Mouse (Mus musculus) ES-E14 (cell line): ENCODE data around the gene Smco3.

Experiments used
- CHD2 ChIP-seq: IDR thresholded peaks from 2 replicates; pipeline ENCODE4 v1.6.1; 2014; ENCODE audit warnings: mild to moderate bottlenecking, low read depth, low read length, inconsistent platforms
- HCFC1 ChIP-seq: IDR thresholded peaks from 2 replicates; pipeline ENCODE4 v1.6.1; 2012; ENCODE audit warnings: low read length, inconsistent platforms, borderline replicate concordance; ENCODE audit not compliant: insufficient read depth
- MAFK ChIP-seq: IDR thresholded peaks from 2 replicates; pipeline ENCODE4 v1.6.1; 2014; ENCODE audit warnings: mild to moderate bottlenecking, low read depth, low read length, inconsistent platforms; ENCODE audit not compliant: insufficient read depth
- ZC3H11A ChIP-seq: IDR thresholded peaks from 2 replicates; pipeline ENCODE4 v1.6.1; 2012; ENCODE audit warnings: low read depth, mild to moderate bottlenecking, inconsistent platforms, low read length, borderline replicate concordance

GRCm38 (mm10) chr6:136809077-136809476, 26.2 kb downstream of the Smco3 start:
- no peak for TF ChIP-seq HCFC1
- no peak for TF ChIP-seq CHD2
- TF ChIP-seq MAFK = no peak
- no peak for TF ChIP-seq ZC3H11A
